Mouse (Mus musculus) frontal cortex, postnatal 36 days (tissue): Measurements from ENCODE around the gene Rnpepl1.

Source experiments
- DNase-seq, 2 experiments: peaks; one replicate each; pipeline ENCODE4 v3.0.0; 2022; ENCODE audit warnings: low spot score in 2 of 2

Rnpepl1 gene

GRCm38 (mm10) chr1:92910239-92910885 is at the start of gene Rnpepl1:
TSS of gene Rnpepl1 (plus strand) at chr1:92910783.
- peak; percentile 71 to 79 for DNase-seq

- peak in 1 of 2 experiments; percentile 23 for DNase-seq
These were observed 49.1 kb upstream of the Rnpepl1 start for GRCm38 (mm10) chr1:92861503-92861902.

GRCm38 (mm10) chr1:92863268-92863667 is 47.3 kb upstream of the Rnpepl1 start:
- DNase-seq = no peak

GRCm38 (mm10) chr1:92866170-92866569 is 44.4 kb upstream of the Rnpepl1 start:
- DNase-seq = no peak

- no peak for DNase-seq
These were observed 40.6 kb upstream of the Rnpepl1 start for GRCm38 (mm10) chr1:92869985-92870384.

GRCm38 (mm10) chr1:92872666-92873065 is 37.9 kb upstream of the Rnpepl1 start:
- DNase-seq = no peak

- DNase-seq = no peak
These were observed 36.6 kb upstream of the Rnpepl1 start for GRCm38 (mm10) chr1:92874011-92874410.

GRCm38 (mm10) chr1:92875360-92876111 is 35.0 kb upstream of the Rnpepl1 start:
- peak; percentile 53 to 55 for DNase-seq

GRCm38 (mm10) chr1:92877431-92877978 is 33.1 kb upstream of the Rnpepl1 start:
- no peak for DNase-seq

GRCm38 (mm10) chr1:92878066-92878741 is 32.4 kb upstream of the Rnpepl1 start:
- no peak for DNase-seq

GRCm38 (mm10) chr1:92879266-92879665 is 31.3 kb upstream of the Rnpepl1 start:
- peak; percentile 56 to 66 for DNase-seq

- DNase-seq = no peak
These were observed 30.5 kb upstream of the Rnpepl1 start for GRCm38 (mm10) chr1:92880101-92880500.

- DNase-seq = no peak
These were observed 28.6 kb upstream of the Rnpepl1 start for GRCm38 (mm10) chr1:92881982-92882381.

- no peak for DNase-seq
These were observed 21.5 kb upstream of the Rnpepl1 start for GRCm38 (mm10) chr1:92888901-92889655.

- DNase-seq = no peak
These were observed 17.8 kb upstream of the Rnpepl1 start for GRCm38 (mm10) chr1:92892791-92893190.

- no peak for DNase-seq
These were observed 16.7 kb upstream of the Rnpepl1 start for GRCm38 (mm10) chr1:92893896-92894295.

GRCm38 (mm10) chr1:92895089-92895488 is 15.5 kb upstream of the Rnpepl1 start:
- peak; percentile 76 to 88 for DNase-seq

GRCm38 (mm10) chr1:92902786-92903185 is 7.8 kb upstream of the Rnpepl1 start, which contains the start of gene Ankmy1:
TSS of gene Ankmy1 (minus strand) at chr1:92902906.
- DNase-seq = peak in 1 of 2 experiments; percentile 72

- DNase-seq = peak in 1 of 2 experiments; percentile 60
These were observed 7.0 kb upstream of the Rnpepl1 start for GRCm38 (mm10) chr1:92903627-92904026.

- DNase-seq = no peak
These were observed 4.8 kb upstream of the Rnpepl1 start for GRCm38 (mm10) chr1:92905703-92906310.
